Mouse (Mus musculus): ENCODE data around the gene Sh2d1b2.

The Sh2d1b2 gene

GRCm38 (mm10) chr1:170282415-170283129 is 50.0 kb downstream of the Sh2d1b2 start:
- DNase-seq: no peak

GRCm38 (mm10) chr1:170292239-170292951 is 59.8 kb downstream of the Sh2d1b2 start:
- DNase-seq: no peak

- DNase-seq: no peak
Measured at GRCm38 (mm10) chr1:170293257-170293656, 60.7 kb downstream of the Sh2d1b2 start.

- DNase-seq: no peak
Measured at GRCm38 (mm10) chr1:170294786-170295570, 62.4 kb downstream of the Sh2d1b2 start.

- no peak for DNase-seq
Measured at GRCm38 (mm10) chr1:170299496-170299895, 66.9 kb downstream of the Sh2d1b2 start.

- DNase-seq: no peak
Measured at GRCm38 (mm10) chr1:170301686-170302085, 69.1 kb downstream of the Sh2d1b2 start.

- DNase-seq: no peak
Measured at GRCm38 (mm10) chr1:170302456-170302855, 69.9 kb downstream of the Sh2d1b2 start.

- DNase-seq: no peak
Measured at GRCm38 (mm10) chr1:170303103-170303502, 70.6 kb downstream of the Sh2d1b2 start.

All from B cell, adult 2 months (primary cell).